Mouse (Mus musculus): ENCODE measurements around the gene Flii.

Flii gene

GRCm38 (mm10) chr11:60712639-60713255, 14.3 kb downstream of the Flii start:
- no peak for DNase-seq

GRCm38 (mm10) chr11:60712040-60712439, 15.0 kb downstream of the Flii start:
- DNase-seq = no peak

GRCm38 (mm10) chr11:60711218-60711617, 15.8 kb downstream of the Flii start:
- DNase-seq = no peak

- DNase-seq = no peak
Observed at GRCm38 (mm10) chr11:60709481-60710465, 17.3 kb downstream of the Flii start.

GRCm38 (mm10) chr11:60708631-60709030, 18.4 kb downstream of the Flii start:
- DNase-seq = no peak

- DNase-seq = peak; percentile 89 to 94
Observed at GRCm38 (mm10) chr11:60707672-60708071, 19.4 kb downstream of the Flii start.

GRCm38 (mm10) chr11:60706696-60707480, 20.2 kb downstream of the Flii start:
- DNase-seq = peak in 1 of 2 experiments; percentile 44

GRCm38 (mm10) chr11:60706076-60706475, 21.0 kb downstream of the Flii start:
- DNase-seq = peak in 1 of 2 experiments; percentile 31

GRCm38 (mm10) chr11:60705255-60705654, 21.8 kb downstream of the Flii start:
- peak in 1 of 2 experiments; percentile 1 for DNase-seq

GRCm38 (mm10) chr11:60704023-60704880, 22.8 kb downstream of the Flii start:
- peak; percentile 1 to 26 for DNase-seq

- DNase-seq = peak; percentile 69 to 78
Observed at GRCm38 (mm10) chr11:60703131-60703530, 23.9 kb downstream of the Flii start.

GRCm38 (mm10) chr11:60701611-60702010, 25.5 kb downstream of the Flii start:
- DNase-seq = peak in 1 of 2 experiments; percentile 45

- DNase-seq = no peak
Observed at GRCm38 (mm10) chr11:60700320-60701185, 26.5 kb downstream of the Flii start.

- peak; percentile 87 to 93 for DNase-seq
Observed at GRCm38 (mm10) chr11:60699524-60700075, 27.5 kb downstream of the Flii start, which contains the start of gene Llgl1. TSS of gene Llgl1 (plus strand) at chr11:60699723.

- peak; percentile 88 to 89 for DNase-seq
Observed at GRCm38 (mm10) chr11:60698806-60699523, 28.1 kb downstream of the Flii start.

GRCm38 (mm10) chr11:60697561-60697960, 29.5 kb downstream of the Flii start:
- DNase-seq = no peak

- peak in 1 of 2 experiments; percentile 1 for DNase-seq
Observed at GRCm38 (mm10) chr11:60696165-60696564, 30.9 kb downstream of the Flii start.
